Mouse (Mus musculus) liver, adult (tissue): ENCODE data around the gene Usp32.

Source experiments
- GATA4 ChIP-seq: IDR thresholded peaks from 2 replicates; pipeline ENCODE4 v1.6.1; 2014; ENCODE audit warnings: mild to moderate bottlenecking, low read length; ENCODE audit not compliant: insufficient replicate concordance

Gene Usp32

GRCm38 (mm10) chr11:84973661-84974060 lies 166.3 kb downstream of the Usp32 start:
- TF ChIP-seq GATA4 = no peak

GRCm38 (mm10) chr11:84972067-84972466 lies 167.9 kb downstream of the Usp32 start:
- no peak for TF ChIP-seq GATA4

GRCm38 (mm10) chr11:84968775-84969174 lies 171.2 kb downstream of the Usp32 start:
- TF ChIP-seq GATA4 = peak; percentile 35; the same call in 1 of the 2 replicates

- TF ChIP-seq GATA4 = no peak
These were observed 171.7 kb downstream of the Usp32 start for GRCm38 (mm10) chr11:84968309-84968708.

- TF ChIP-seq GATA4 = no peak
These were observed 172.8 kb downstream of the Usp32 start for GRCm38 (mm10) chr11:84967113-84967512.

GRCm38 (mm10) chr11:84966696-84967095 lies 173.3 kb downstream of the Usp32 start:
- TF ChIP-seq GATA4 = no peak

GRCm38 (mm10) chr11:84963556-84963955 lies 176.4 kb downstream of the Usp32 start:
- TF ChIP-seq GATA4 = no peak

GRCm38 (mm10) chr11:84962536-84962935 lies 177.4 kb downstream of the Usp32 start:
- no peak for TF ChIP-seq GATA4

GRCm38 (mm10) chr11:84961571-84961970 lies 178.4 kb downstream of the Usp32 start:
- TF ChIP-seq GATA4 = no peak

GRCm38 (mm10) chr11:84960780-84961179 lies 179.2 kb downstream of the Usp32 start:
- no peak for TF ChIP-seq GATA4

- no peak for TF ChIP-seq GATA4
These were observed 179.7 kb downstream of the Usp32 start for GRCm38 (mm10) chr11:84960291-84960690.

GRCm38 (mm10) chr11:84959701-84960181 lies 180.2 kb downstream of the Usp32 start:
- no peak for TF ChIP-seq GATA4

- TF ChIP-seq GATA4 = no peak
These were observed 180.8 kb downstream of the Usp32 start for GRCm38 (mm10) chr11:84959181-84959580.

GRCm38 (mm10) chr11:84958271-84958630 lies 181.7 kb downstream of the Usp32 start:
- no peak for TF ChIP-seq GATA4

GRCm38 (mm10) chr11:84957591-84958270 lies 182.2 kb downstream of the Usp32 start, which contains the start of gene Car4:
Gene Car4 (plus strand): TSS chr11:84957786.
- TF ChIP-seq GATA4 = no peak

GRCm38 (mm10) chr11:84957171-84957570 lies 182.8 kb downstream of the Usp32 start:
- no peak for TF ChIP-seq GATA4

- no peak for TF ChIP-seq GATA4
These were observed 183.6 kb downstream of the Usp32 start for GRCm38 (mm10) chr11:84956400-84956799.
